Mouse (Mus musculus) erythroblast, embryonic 14.5 days (primary cell): ENCODE results near the gene Socs7.

Experiments
- GATA1 ChIP-seq: IDR thresholded peaks from 2 replicates; pipeline ENCODE4 v1.6.1; 2012; ENCODE audit warnings: low read length, inconsistent platforms, mixed read lengths
- TAL1 ChIP-seq: IDR thresholded peaks from 3 replicates; pipeline ENCODE4 v1.6.1; 2012; ENCODE audit warnings: low read length, inconsistent platforms, mixed read lengths

DNA sequence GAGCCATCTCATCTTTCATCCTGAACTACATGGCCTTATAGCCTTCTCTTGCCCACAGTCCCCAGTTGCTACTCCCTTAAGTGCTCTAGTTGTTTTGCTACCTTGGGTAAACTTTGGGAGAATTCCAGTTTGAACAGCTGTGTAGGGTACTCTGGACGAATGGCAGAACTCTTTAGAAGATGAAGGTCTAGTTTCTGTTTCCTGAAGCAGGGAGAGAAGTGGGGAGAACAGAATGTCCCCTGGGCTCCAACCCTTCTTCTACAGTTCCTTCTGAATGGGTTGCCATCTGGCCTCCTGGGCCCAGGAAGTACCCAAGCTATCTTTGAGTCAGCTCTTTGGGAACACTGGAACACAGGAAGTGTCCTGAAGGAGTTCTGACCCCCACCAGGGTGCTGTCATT, 28.5 kb upstream of the Socs7 start:
- TF ChIP-seq TAL1 (no peak), GATA1 (no peak)
